Mouse (Mus musculus): ENCODE measurements at regions not wholly inside any gene's neighbourhood (a gene's known extent, or its start where the extent isn't known, plus 50 kb on each side); places are given as distances from the start of the nearest gene placed in this dataset.
"Not testable (repeated sequence)": the region's sequence is repeated elsewhere in the genome, so short reads cannot be mapped to it uniquely, and the experiment has no call there.

- Histone ChIP-seq H3K27me3 (ENCODE audit: low read depth, poor library complexity, severe bottlenecking) (no peaks in the 10 kb centered on the region), H3K4me3 (no peak overlapping the region), H3K27ac (no peak overlapping the region), H3K4me1 (no peaks in the 10 kb centered on the region), H3K36me3 (no peaks in the 10 kb centered on the region), H3K9me3 (replicated peaks) (no peaks in the 10 kb centered on the region)
- 60% methylated on average over 8 of the region's 8 CpGs for WGBS
- no peak for DNase-seq (ENCODE audit: low spot score)
Measured at GRCm38 (mm10) chr2:146710676-146711075, 145.0 kb upstream of the Kiz start.

- H3K9me3 ChIP-seq (replicated peaks): no peaks in the 10 kb centered on the region
- WGBS: 40% methylated on average over 10 of the region's 10 CpGs
- no peaks in the 10 kb centered on the region for H3K27me3 ChIP-seq (ENCODE audit: low read depth, poor library complexity, severe bottlenecking)
- DNase-seq (ENCODE audit: low spot score): no peak
- H3K27ac ChIP-seq: no peak overlapping the region
- no peak overlapping the region for H3K4me3 ChIP-seq
- H3K36me3 ChIP-seq: no peaks in the 10 kb centered on the region
- peaks cover 31% of the 10 kb centered on the region for H3K4me1 ChIP-seq
Measured at GRCm38 (mm10) chr2:146721184-146721715, 134.4 kb upstream of the Kiz start.

GRCm38 (mm10) chr2:146722351-146723025 is 133.2 kb upstream of the Kiz start:
- no peak overlapping the region for H3K4me3 ChIP-seq
- H3K27ac ChIP-seq: no peak overlapping the region
- H3K9me3 ChIP-seq (replicated peaks): no peaks in the 10 kb centered on the region
- DNase-seq (ENCODE audit: low spot score): peak; percentile 68
- H3K36me3 ChIP-seq: no peaks in the 10 kb centered on the region
- H3K4me1 ChIP-seq: peaks cover 31% of the 10 kb centered on the region
- no peaks in the 10 kb centered on the region for H3K27me3 ChIP-seq (ENCODE audit: low read depth, poor library complexity, severe bottlenecking)
- WGBS: 24% methylated on average over 8 of the region's 8 CpGs

- Histone ChIP-seq H3K4me1 (peaks cover 31% of the 10 kb centered on the region), H3K9me3 (replicated peaks) (no peaks in the 10 kb centered on the region), H3K4me3 (no peak overlapping the region), H3K27ac (no peak overlapping the region), H3K27me3 (ENCODE audit: low read depth, poor library complexity, severe bottlenecking) (no peaks in the 10 kb centered on the region), H3K36me3 (no peaks in the 10 kb centered on the region)
- DNase-seq (ENCODE audit: low spot score): no peak
- 70% methylated on average over 9 of the region's 9 CpGs for WGBS
Measured at GRCm38 (mm10) chr2:146723172-146723571, 132.5 kb upstream of the Kiz start.

GRCm38 (mm10) chr2:146723671-146724070 is 132.0 kb upstream of the Kiz start:
- Histone ChIP-seq H3K27me3 (ENCODE audit: low read depth, poor library complexity, severe bottlenecking) (no peaks in the 10 kb centered on the region), H3K9me3 (replicated peaks) (no peaks in the 10 kb centered on the region), H3K36me3 (no peaks in the 10 kb centered on the region), H3K4me3 (no peak overlapping the region), H3K27ac (no peak overlapping the region), H3K4me1 (peaks cover 31% of the 10 kb centered on the region)
- WGBS: 87% methylated on average over 4 of the region's 4 CpGs
- no peak for DNase-seq (ENCODE audit: low spot score)

- Histone ChIP-seq H3K27ac (no peak overlapping the region), H3K9me3 (replicated peaks) (no peaks in the 10 kb centered on the region), H3K27me3 (ENCODE audit: low read depth, poor library complexity, severe bottlenecking) (no peaks in the 10 kb centered on the region), H3K4me1 (peaks cover 31% of the 10 kb centered on the region), H3K4me3 (no peak overlapping the region), H3K36me3 (no peaks in the 10 kb centered on the region)
- no peak for DNase-seq (ENCODE audit: low spot score)
- 70% methylated on average over 10 of the region's 10 CpGs for WGBS
Measured at GRCm38 (mm10) chr2:146724142-146724679, 131.5 kb upstream of the Kiz start.

GRCm38 (mm10) chr2:146724924-146725555 is 130.6 kb upstream of the Kiz start:
- Histone ChIP-seq H3K27ac (no peak overlapping the region), H3K27me3 (ENCODE audit: low read depth, poor library complexity, severe bottlenecking) (no peaks in the 10 kb centered on the region), H3K4me1 (peaks cover 31% of the 10 kb centered on the region), H3K9me3 (replicated peaks) (no peaks in the 10 kb centered on the region), H3K4me3 (no peak overlapping the region), H3K36me3 (no peaks in the 10 kb centered on the region)
- DNase-seq (ENCODE audit: low spot score): no peak
- WGBS: 80% methylated on average over 9 of the region's 9 CpGs

- H3K27ac ChIP-seq: no peak overlapping the region
- no peaks in the 10 kb centered on the region for H3K27me3 ChIP-seq (ENCODE audit: low read depth, poor library complexity, severe bottlenecking)
- H3K36me3 ChIP-seq: no peaks in the 10 kb centered on the region
- peaks cover 2% of the 10 kb centered on the region; the same call in 1 of the 2 replicates for H3K4me1 ChIP-seq
- no peak for DNase-seq (ENCODE audit: low spot score)
- no peak overlapping the region for H3K4me3 ChIP-seq
- H3K9me3 ChIP-seq (replicated peaks): no peaks in the 10 kb centered on the region
Measured at GRCm38 (mm10) chr2:146728693-146729092, 127.0 kb upstream of the Kiz start.

- H3K4me1 ChIP-seq: no peaks in the 10 kb centered on the region
- DNase-seq (ENCODE audit: low spot score): no peak
- H3K4me3 ChIP-seq: no peak overlapping the region
- H3K27ac ChIP-seq: no peak overlapping the region
- no peaks in the 10 kb centered on the region for H3K27me3 ChIP-seq (ENCODE audit: low read depth, poor library complexity, severe bottlenecking)
- H3K9me3 ChIP-seq (replicated peaks): no peaks in the 10 kb centered on the region
- H3K36me3 ChIP-seq: no peaks in the 10 kb centered on the region
- 88% methylated on average over 3 of the region's 3 CpGs for WGBS
Measured at GRCm38 (mm10) chr2:146731081-146731480, 124.6 kb upstream of the Kiz start.

GRCm38 (mm10) chr2:146732891-146733290 is 122.8 kb upstream of the Kiz start:
- WGBS: 95% methylated on average over 2 of the region's 2 CpGs
- H3K27ac ChIP-seq: not testable (repeated sequence)

GRCm38 (mm10) chr2:146744396-146744795 is 111.3 kb upstream of the Kiz start:
- no peak for DNase-seq (ENCODE audit: low spot score)
- Histone ChIP-seq H3K27me3 (ENCODE audit: low read depth, poor library complexity, severe bottlenecking) (no peaks in the 10 kb centered on the region), H3K27ac (no peak overlapping the region), H3K9me3 (replicated peaks) (no peaks in the 10 kb centered on the region), H3K4me3 (no peak overlapping the region), H3K36me3 (no peaks in the 10 kb centered on the region), H3K4me1 (no peaks in the 10 kb centered on the region)
- 93% methylated on average over 2 of the region's 2 CpGs for WGBS

More at GRCm38 (mm10) chr2:146732891-146733290, 122.8 kb upstream of the Kiz start:
- H3K36me3 ChIP-seq; DNase-seq (ENCODE audit: low spot score); H3K4me1 ChIP-seq; H3K27me3 ChIP-seq (ENCODE audit: low read depth, poor library complexity, severe bottlenecking); H3K4me3 ChIP-seq; H3K9me3 ChIP-seq (replicated peaks): not testable (repeated sequence)

GRCm38 (mm10) chr2:146745012-146745682 is 110.5 kb upstream of the Kiz start:
- no peak overlapping the region for H3K4me3 ChIP-seq
- no peaks in the 10 kb centered on the region for H3K9me3 ChIP-seq (replicated peaks)
- no peak for DNase-seq (ENCODE audit: low spot score)
- no peaks in the 10 kb centered on the region for H3K27me3 ChIP-seq (ENCODE audit: low read depth, poor library complexity, severe bottlenecking)
- WGBS: 88% methylated on average over 18 of the region's 18 CpGs
- H3K4me1 ChIP-seq: no peaks in the 10 kb centered on the region
- H3K27ac ChIP-seq: no peak overlapping the region
- H3K36me3 ChIP-seq: no peaks in the 10 kb centered on the region

- H3K4me1 ChIP-seq: no peaks in the 10 kb centered on the region
- WGBS: 80% methylated on average over 12 of the region's 12 CpGs
- no peaks in the 10 kb centered on the region for H3K27me3 ChIP-seq (ENCODE audit: low read depth, poor library complexity, severe bottlenecking)
- no peak overlapping the region for H3K27ac ChIP-seq
- no peak overlapping the region for H3K4me3 ChIP-seq
- H3K36me3 ChIP-seq: no peaks in the 10 kb centered on the region
- no peak for DNase-seq (ENCODE audit: low spot score)
- H3K9me3 ChIP-seq (replicated peaks): no peaks in the 10 kb centered on the region
Measured at GRCm38 (mm10) chr2:146745683-146746047, 110.0 kb upstream of the Kiz start.
